Mouse (Mus musculus) stomach, embryonic 15.5 days (tissue): Measurements from ENCODE around the gene Vmn1r50. TPM values are rescaled to one million over a fixed set of nuclear protein-coding genes. Genes with fewer than 3 reads are reported as not detected.
"Not testable (repeated sequence)": the region's sequence is repeated elsewhere in the genome, so short reads cannot be mapped to it uniquely, and the experiment has no call there.

ENCODE experiments used
- ATAC-seq: fragments of 200-750 bp; cut with Nextera tagmentation; 2 replicates; pipeline ENCODE4 v1.8.0; 2017; ENCODE audit warnings: low read depth, moderate number of reproducible peaks, moderate TSS enrichment; ENCODE audit not compliant: insufficient read depth, low FRiP score
- H3K27ac ChIP-seq: fragments of 300-500 bp; sonication (generic); 2 replicates; pipeline ENCODE4 v1.5.1; 2015; ENCODE audit warnings: mild to moderate bottlenecking, inconsistent platforms
- H3K27me3 ChIP-seq: fragments of 300-500 bp; sonication (generic); replicated peaks from 2 replicates; pipeline ENCODE4 v1.6.1; 2015; ENCODE audit warnings: inconsistent platforms
- H3K36me3 ChIP-seq: fragments of 300-500 bp; sonication (generic); 2 replicates; pipeline ENCODE4 v1.6.1; 2015; ENCODE audit warnings: inconsistent platforms
- H3K4me1 ChIP-seq: fragments of 300-500 bp; sonication (generic); 2 replicates; pipeline ENCODE4 v1.6.1; 2015; ENCODE audit warnings: inconsistent platforms
- H3K4me2 ChIP-seq: fragments of 300-500 bp; sonication (generic); 2 replicates; pipeline ENCODE4 v1.6.1; 2015; ENCODE audit warnings: mild to moderate bottlenecking, inconsistent platforms
- H3K4me3 ChIP-seq: fragments of 300-500 bp; sonication (generic); replicated peaks from 2 replicates; pipeline ENCODE4 v1.5.1; 2015; ENCODE audit warnings: inconsistent platforms
- H3K9ac ChIP-seq: fragments of 300-500 bp; sonication (generic); 2 replicates; pipeline ENCODE4 v1.6.1; 2015; ENCODE audit warnings: inconsistent platforms
- H3K9me3 ChIP-seq: fragments of 300-500 bp; sonication (generic); 2 replicates; pipeline ENCODE4 v1.6.1; 2016; ENCODE audit warnings: inconsistent platforms
- WGBS: fragments of 180-500 bp; shearing (Covaris S2); methylation state at CpG from one replicate; pipeline ENCODE4 v1.1.7; 2015; 5-methylcytosine and 5-hydroxymethylcytosine counted together
- polyA plus RNA-seq: library from polyadenylated mRNA; unstranded; fragments of >200 nt; fragmentation: Nextera tagmentation; extraction: Ambion mirVana; gene quantifications from 2 replicates; pipeline ENCODE4 v1.2.1, GENCODE M21; 2015

Gene Vmn1r50
- polyA plus RNA-seq, result not detected in 2 replicates

- no peak within 1 kb of the TSS for H3K4me2 ChIP-seq
- 55% methylated on average over 2 of the region's 2 CpGs for WGBS
- no peak within 1 kb of the TSS for H3K9ac ChIP-seq
- no peaks in the 10 kb centered on the region for H3K4me1 ChIP-seq
- H3K27ac ChIP-seq, result no peak within 1 kb of the TSS
- H3K4me3 ChIP-seq, result no peak within 1 kb of the TSS
- no peaks in the 10 kb centered on the region for H3K9me3 ChIP-seq
- no peak for ATAC-seq
- H3K36me3 ChIP-seq, result no peaks in the 10 kb centered on the region
- H3K27me3 ChIP-seq, result no peaks in the 10 kb centered on the region
Observed at GRCm38 (mm10) chr6:90101130-90101529, at the start of gene Vmn1r50. Vmn1r50 (plus strand) TSS chr6:90101430.

DNA sequence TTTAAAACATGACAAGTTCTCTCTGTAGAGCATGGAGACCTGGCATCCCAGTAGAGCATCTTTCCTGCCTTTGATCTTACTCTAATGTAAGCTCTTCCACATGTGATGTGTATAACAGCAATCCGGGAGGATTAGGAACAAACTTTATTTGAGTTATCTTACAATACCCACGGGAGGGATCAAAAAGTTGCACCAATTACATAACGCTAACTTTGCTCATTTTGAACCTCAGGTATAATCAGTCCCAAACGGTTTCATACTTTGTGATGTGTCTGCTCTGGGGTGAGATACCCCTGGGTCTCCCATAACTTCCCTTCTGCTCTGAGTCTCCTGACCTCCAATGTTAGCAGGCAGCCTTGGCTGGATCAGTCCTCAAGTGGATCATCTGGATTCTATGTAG, 22.8 kb upstream of the Vmn1r50 start, which contains the start of gene Vmn1r49:
Gene Vmn1r49, minus strand, starts transcription at position 101 of the 400 bp plus-strand sequence.
- no peak within 1 kb of the TSS for H3K4me3 ChIP-seq
- H3K4me1 ChIP-seq, result no peaks in the 10 kb centered on the region
- H3K27me3 ChIP-seq, result no peaks in the 10 kb centered on the region
- no peak within 1 kb of the TSS for H3K27ac ChIP-seq
- no peak within 1 kb of the TSS for H3K9ac ChIP-seq
- no peak for ATAC-seq
- 75% methylated on average over 4 of the region's 4 CpGs for WGBS
- no peaks in the 10 kb centered on the region for H3K36me3 ChIP-seq
- no peak within 1 kb of the TSS for H3K4me2 ChIP-seq
- no peaks in the 10 kb centered on the region for H3K9me3 ChIP-seq

GRCm38 (mm10) chr6:90100566-90100965, 664 bp upstream of the Vmn1r50 start:
- no peak overlapping the region for H3K27ac ChIP-seq
- no peaks in the 10 kb centered on the region for H3K36me3 ChIP-seq
- H3K9me3 ChIP-seq, result no peaks in the 10 kb centered on the region
- no peaks in the 10 kb centered on the region for H3K27me3 ChIP-seq
- no peak overlapping the region for H3K9ac ChIP-seq
- 85% methylated on average over 2 of the region's 2 CpGs for WGBS
- H3K4me1 ChIP-seq, result no peaks in the 10 kb centered on the region
- no peak overlapping the region for H3K4me2 ChIP-seq
- no peak overlapping the region for H3K4me3 ChIP-seq
- no peak for ATAC-seq

GRCm38 (mm10) chr6:90122296-90122695, 21.1 kb downstream of the Vmn1r50 start, which contains the start of gene Vmn1r51:
Vmn1r51 (plus strand) TSS chr6:90122596.
- not testable (repeated sequence) for ATAC-seq, H3K27me3 ChIP-seq, H3K27ac ChIP-seq, H3K4me3 ChIP-seq, H3K4me1 ChIP-seq, H3K4me2 ChIP-seq, H3K36me3 ChIP-seq, H3K9ac ChIP-seq, H3K9me3 ChIP-seq
- 75% methylated on average over 1 of the region's 1 CpGs for WGBS

Other genes with a start within 250 kb of the Vmn1r50 start
- gene Vmn1r42, start 225.0 kb upstream of the Vmn1r50 start, polyA plus RNA-seq, result not detected in 2 replicates
- 0.01 TPM in 2 replicates for gene Vmn1r43, start 225.0 kb upstream of the Vmn1r50 start, polyA plus RNA-seq
- not detected in 2 replicates for gene Vmn1r44, start 217.8 kb upstream of the Vmn1r50 start, polyA plus RNA-seq
- not detected in 2 replicates for gene Vmn1r45, start 160.8 kb upstream of the Vmn1r50 start, polyA plus RNA-seq
- not detected in 2 replicates for gene Vmn1r46, start 132.1 kb upstream of the Vmn1r50 start, polyA plus RNA-seq
- not detected in 2 replicates for gene Vmn1r47, start 85.3 kb upstream of the Vmn1r50 start, polyA plus RNA-seq
- gene Vmn1r48, start 64.6 kb upstream of the Vmn1r50 start, polyA plus RNA-seq, result not detected in 2 replicates
- gene Vmn1r49, start 22.9 kb upstream of the Vmn1r50 start, polyA plus RNA-seq, result not detected in 2 replicates
- 0.03 TPM in 1 of 2 replicates, not detected in the other for gene Vmn1r51, start 21.2 kb downstream of the Vmn1r50 start, polyA plus RNA-seq
- not detected in 2 replicates for gene Vmn1r52, start 73.4 kb downstream of the Vmn1r50 start, polyA plus RNA-seq
- not detected in 2 replicates for gene V1ra8, start 101.4 kb downstream of the Vmn1r50 start, polyA plus RNA-seq
- gene Vmn1r53, start 123.0 kb downstream of the Vmn1r50 start, polyA plus RNA-seq, result not detected in 2 replicates
- not detected in 2 replicates for gene Vmn1r54, start 144.9 kb downstream of the Vmn1r50 start, polyA plus RNA-seq
- not detected in 2 replicates for gene BC048671, start 199.8 kb downstream of the Vmn1r50 start, polyA plus RNA-seq
- 0.94 and 1.7 TPM in 2 replicates for gene Chst13, start 223.8 kb downstream of the Vmn1r50 start, polyA plus RNA-seq
- 0.46 and 1.2 TPM in 2 replicates for gene Uroc1, start 231.9 kb downstream of the Vmn1r50 start, polyA plus RNA-seq